Mouse (Mus musculus) midbrain, embryonic 15.5 days (tissue): ENCODE measurements around the gene Gm20792. TPM values are rescaled to one million over a fixed set of nuclear protein-coding genes. Genes with fewer than 3 reads are reported as not detected.
"Not testable (repeated sequence)": the region's sequence is repeated elsewhere in the genome, so short reads cannot be mapped to it uniquely, and the experiment has no call there.

ENCODE experiments used
- ATAC-seq: fragments of 200-750 bp; cut with Nextera tagmentation; replicated peaks from 2 replicates; pipeline ENCODE4 v1.8.0; 2017; ENCODE audit warnings: moderate TSS enrichment
- H3K27ac ChIP-seq: fragments of 300-500 bp; sonication (generic); 2 replicates; pipeline ENCODE4 v1.5.1; 2015; ENCODE audit warnings: mild to moderate bottlenecking, inconsistent platforms
- H3K27me3 ChIP-seq: fragments of 300-500 bp; sonication (generic); replicated peaks from 2 replicates; pipeline ENCODE4 v1.6.1; 2015; ENCODE audit warnings: inconsistent platforms
- H3K36me3 ChIP-seq: fragments of 300-500 bp; sonication (generic); replicated peaks from 2 replicates; pipeline ENCODE4 v1.6.1; 2015; ENCODE audit warnings: inconsistent platforms
- H3K4me1 ChIP-seq: fragments of 300-500 bp; sonication (generic); 2 replicates; pipeline ENCODE4 v1.6.1; 2015; ENCODE audit warnings: inconsistent platforms
- H3K4me2 ChIP-seq: fragments of 300-500 bp; sonication (generic); 2 replicates; pipeline ENCODE4 v1.6.1; 2015; ENCODE audit warnings: inconsistent platforms, mild to moderate bottlenecking, moderate library complexity
- H3K4me3 ChIP-seq: fragments of 300-500 bp; sonication (generic); 2 replicates; pipeline ENCODE4 v1.5.1; 2015; ENCODE audit warnings: mild to moderate bottlenecking, inconsistent platforms
- H3K9ac ChIP-seq: fragments of 300-500 bp; sonication (generic); 2 replicates; pipeline ENCODE4 v1.6.1; 2015; ENCODE audit warnings: mild to moderate bottlenecking, inconsistent platforms
- H3K9me3 ChIP-seq: fragments of 300-500 bp; sonication (generic); 2 replicates; pipeline ENCODE4 v1.6.1; 2016; ENCODE audit warnings: inconsistent platforms
- WGBS: fragments of 180-500 bp; shearing (Covaris S2); methylation state at CpG from one replicate; pipeline ENCODE4 v1.1.7; 2015; ENCODE audit warnings: mixed read lengths; 5-methylcytosine and 5-hydroxymethylcytosine counted together
- polyA plus RNA-seq: library from polyadenylated mRNA; unstranded; fragments of >200 nt; fragmentation: Nextera tagmentation; extraction: Ambion mirVana; gene quantifications from 2 replicates; pipeline ENCODE4 v1.2.1, GENCODE M21; 2015

The Gm20792 gene
- not detected in 2 replicates for polyA plus RNA-seq

DNA sequence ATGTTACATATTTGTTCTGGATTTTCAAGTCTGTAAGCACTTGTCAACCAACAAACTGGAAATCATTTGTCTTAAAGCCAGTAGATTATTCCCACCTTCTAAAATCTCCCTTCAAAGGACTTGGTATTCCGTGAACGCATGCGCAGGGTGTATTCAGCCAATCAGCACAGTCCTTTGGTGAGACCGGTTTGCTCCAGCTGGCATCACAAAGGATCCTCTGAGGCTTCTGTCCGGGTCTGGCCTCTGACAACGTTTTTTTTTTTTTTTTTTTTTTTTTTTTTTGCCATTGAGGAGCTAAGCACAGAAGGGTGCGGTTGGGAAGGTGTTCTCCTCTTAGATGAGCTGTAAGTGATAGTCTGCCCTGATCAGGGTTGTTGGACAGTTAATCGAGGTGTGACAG, at the start of gene Gm20792:
TSS of gene Gm20792 (plus strand) at position 301 of the 400 bp plus-strand sequence.
- not testable (repeated sequence) for H3K27ac ChIP-seq, H3K9ac ChIP-seq, H3K27me3 ChIP-seq, H3K36me3 ChIP-seq, ATAC-seq, H3K4me2 ChIP-seq, H3K9me3 ChIP-seq, H3K4me3 ChIP-seq, H3K4me1 ChIP-seq
- WGBS: no CpG with 5 or more reads among the region's 8 CpGs
